8 mouse cellular contexts compared by ENCODE assay signal in the genomic region with DNA sequence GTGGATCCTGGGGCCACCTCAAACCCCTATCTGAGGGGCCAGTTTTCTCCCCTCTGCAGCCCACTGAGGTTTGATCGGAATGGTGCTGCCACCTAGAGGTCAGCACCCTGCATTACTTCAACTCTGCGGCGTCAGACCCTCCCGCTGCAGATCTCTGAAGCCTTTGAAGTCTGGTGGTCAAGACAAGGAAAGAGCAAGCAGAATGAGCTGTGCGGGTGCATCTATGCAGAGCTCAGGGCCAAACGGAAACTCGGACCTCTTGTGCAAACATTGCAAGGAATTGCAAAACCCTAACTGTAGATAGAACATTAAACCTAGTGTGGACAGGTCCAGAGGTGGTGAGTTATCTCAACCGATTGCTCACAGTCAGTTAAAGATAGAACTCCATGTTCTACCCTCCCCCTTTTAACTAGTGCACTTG. TPM values are rescaled to one million over a fixed set of nuclear protein-coding genes. Genes with fewer than 3 reads are reported as not detected.
DNase-seq lines count a peak whose midpoint lies in the region; ATAC-seq lines count a peak whose summit lies in the region.

No protein-coding gene starts in this region.

- H3K36me3 ChIP-seq in forebrain, embryonic 11.5 days (ENCODE audit: control insufficient read depth, insufficient read depth, low read length), result no peaks in the 10 kb centered on the region
- no peaks in the 10 kb centered on the region for H3K36me3 ChIP-seq in forebrain, embryonic 12.5 days (replicated peaks)
- no peaks in the 10 kb centered on the region for H3K36me3 ChIP-seq in intestine, embryonic 15.5 days
- no peaks in the 10 kb centered on the region for H3K36me3 ChIP-seq in lung, embryonic 16.5 days (ENCODE audit: control insufficient read depth, insufficient read depth, low read length)

- H3K4me2 ChIP-seq in forebrain, embryonic 11.5 days (ENCODE audit: low read depth, low read length, severe bottlenecking), result no peak overlapping the region
- no peak overlapping the region for H3K4me2 ChIP-seq in forebrain, embryonic 12.5 days
- no peak overlapping the region for H3K4me2 ChIP-seq in intestine, embryonic 15.5 days (replicated peaks)
- H3K4me2 ChIP-seq in lung, embryonic 16.5 days (ENCODE audit: low read depth, low read length), result no peak overlapping the region

- 11% methylated on average over 8 of the region's 8 CpGs for WGBS in forebrain, embryonic 11.5 days
- whole genome bisulfite sequencing in forebrain, embryonic 12.5 days, result 14% methylated on average over 8 of the region's 8 CpGs
- WGBS in intestine, embryonic 15.5 days, result 10% methylated on average over 8 of the region's 8 CpGs
- WGBS in lung, embryonic 16.5 days, result 3% methylated on average over 8 of the region's 8 CpGs

- DNase-seq in forebrain, embryonic 11.5 days (ENCODE audit: low spot score), result peak; percentile 76
- peak; percentile 39 for DNase-seq in urinary bladder, postnatal 25 days (ENCODE audit: low spot score)
- no peak for DNase-seq in urinary bladder, postnatal 4 days (ENCODE audit: low spot score in 2 of 2)
- DNase-seq in embryo, embryonic 10.5 days (ENCODE audit: low spot score), result peak; percentile 74
- DNase-seq in spleen, postnatal 36 days (ENCODE audit: low spot score in 2 of 2), result peak; percentile 8 to 28

- peaks cover 6% of the 10 kb centered on the region for H3K27me3 ChIP-seq in forebrain, embryonic 11.5 days (ENCODE audit: control insufficient read depth, insufficient read depth, low read length)
- H3K27me3 ChIP-seq in forebrain, embryonic 12.5 days, result peaks cover 24% of the 10 kb centered on the region
- peaks cover 61% of the 10 kb centered on the region for H3K27me3 ChIP-seq in intestine, embryonic 15.5 days (replicated peaks)
- H3K27me3 ChIP-seq in lung, embryonic 16.5 days (ENCODE audit: control insufficient read depth, insufficient read depth, low read depth, low read length), result no peaks in the 10 kb centered on the region

- no peaks in the 10 kb centered on the region for H3K9me3 ChIP-seq in forebrain, embryonic 11.5 days (ENCODE audit: control insufficient read depth, low read length)
- no peaks in the 10 kb centered on the region for H3K9me3 ChIP-seq in forebrain, embryonic 12.5 days
- no peaks in the 10 kb centered on the region for H3K9me3 ChIP-seq in intestine, embryonic 15.5 days
- H3K9me3 ChIP-seq in lung, embryonic 16.5 days (ENCODE audit: control insufficient read depth, low read length), result no peaks in the 10 kb centered on the region; the same call in 1 of the 2 replicates

- H3K9ac ChIP-seq in forebrain, embryonic 11.5 days (ENCODE audit: low read length), result no peak overlapping the region
- no peak overlapping the region for H3K9ac ChIP-seq in forebrain, embryonic 12.5 days
- no peak overlapping the region for H3K9ac ChIP-seq in intestine, embryonic 15.5 days
- H3K9ac ChIP-seq in lung, embryonic 16.5 days (ENCODE audit: low read length), result no peak overlapping the region

- H3K4me3 ChIP-seq in forebrain, embryonic 11.5 days (ENCODE audit: low read depth, low read length), result no peak overlapping the region
- no peak overlapping the region for H3K4me3 ChIP-seq in forebrain, embryonic 12.5 days (replicated peaks)
- H3K4me3 ChIP-seq in intestine, embryonic 15.5 days (replicated peaks), result no peak overlapping the region
- no peak overlapping the region for H3K4me3 ChIP-seq in lung, embryonic 16.5 days (ENCODE audit: low read length)

- no peak overlapping the region for H3K27ac ChIP-seq in forebrain, embryonic 11.5 days (ENCODE audit: low read depth, low read length)
- no peak overlapping the region for H3K27ac ChIP-seq in forebrain, embryonic 12.5 days
- H3K27ac ChIP-seq in intestine, embryonic 15.5 days, result no peak overlapping the region
- H3K27ac ChIP-seq in lung, embryonic 16.5 days (ENCODE audit: low read length), result no peak overlapping the region

- ATAC-seq in forebrain, embryonic 11.5 days (replicated peaks; ENCODE audit: low FRiP score), result no peak
- no peak for ATAC-seq in forebrain, embryonic 12.5 days (ENCODE audit: low FRiP score)
- ATAC-seq in intestine, embryonic 15.5 days, result peak; percentile 51
- ATAC-seq in lung, embryonic 16.5 days (ENCODE audit: low read depth), result peak; percentile 49

- H3K4me1 ChIP-seq in forebrain, embryonic 11.5 days (replicated peaks; ENCODE audit: control insufficient read depth, insufficient read depth, low read length), result no peaks in the 10 kb centered on the region
- no peaks in the 10 kb centered on the region for H3K4me1 ChIP-seq in forebrain, embryonic 12.5 days
- H3K4me1 ChIP-seq in intestine, embryonic 15.5 days (replicated peaks), result no peaks in the 10 kb centered on the region
- peaks cover 34% of the 10 kb centered on the region for H3K4me1 ChIP-seq in lung, embryonic 16.5 days (replicated peaks; ENCODE audit: control insufficient read depth, insufficient read depth, low read length)

RNA-seq across cellular contexts. Expression of a gene that starts 26.8 kb away (rescaled TPM):
- not detected in 2 replicates for polyA plus RNA-seq in forebrain, embryonic 11.5 days (2014; fragmentation: Nextera tagmentation; extraction: Ambion mirVana)
- polyA plus RNA-seq in forebrain, embryonic 12.5 days (2016; fragmentation: Nextera tagmentation; extraction: Ambion mirVana), result not detected in 2 replicates
- polyA plus RNA-seq in intestine, embryonic 15.5 days (2015; fragmentation: Nextera tagmentation; extraction: Ambion mirVana), result not detected in 2 replicates
- not detected in 2 replicates for polyA plus RNA-seq in lung, embryonic 16.5 days (2015; fragmentation: Nextera tagmentation; extraction: Ambion mirVana)

RNA-seq across cellular contexts. Expression of a gene that starts 36.8 kb away (rescaled TPM):
- polyA plus RNA-seq in forebrain, embryonic 11.5 days (2014; fragmentation: Nextera tagmentation; extraction: Ambion mirVana), result 10.4 and 11.9 TPM in 2 replicates
- polyA plus RNA-seq in forebrain, embryonic 12.5 days (2016; fragmentation: Nextera tagmentation; extraction: Ambion mirVana), result 10.1 and 10.3 TPM in 2 replicates
- 33.4 and 45.0 TPM in 2 replicates for polyA plus RNA-seq in intestine, embryonic 15.5 days (2015; fragmentation: Nextera tagmentation; extraction: Ambion mirVana)
- polyA plus RNA-seq in lung, embryonic 16.5 days (2015; fragmentation: Nextera tagmentation; extraction: Ambion mirVana), result 129 and 160 TPM in 2 replicates

RNA-seq across cellular contexts. Expression of a gene that starts 37.3 kb away (rescaled TPM):
- polyA plus RNA-seq in forebrain, embryonic 11.5 days (2014; fragmentation: Nextera tagmentation; extraction: Ambion mirVana), result 2.7 and 4.2 TPM in 2 replicates
- 1.7 and 2.8 TPM in 2 replicates for polyA plus RNA-seq in forebrain, embryonic 12.5 days (2016; fragmentation: Nextera tagmentation; extraction: Ambion mirVana)
- polyA plus RNA-seq in intestine, embryonic 15.5 days (2015; fragmentation: Nextera tagmentation; extraction: Ambion mirVana), result 2.6 and 3.1 TPM in 2 replicates
- polyA plus RNA-seq in lung, embryonic 16.5 days (2015; fragmentation: Nextera tagmentation; extraction: Ambion mirVana), result 5.0 and 5.5 TPM in 2 replicates

RNA-seq across cellular contexts. Expression of a gene that starts 43.4 kb away (rescaled TPM):
- 1.7 and 2.2 TPM in 2 replicates for polyA plus RNA-seq in forebrain, embryonic 11.5 days (2014; fragmentation: Nextera tagmentation; extraction: Ambion mirVana)
- 0.90 and 0.91 TPM in 2 replicates for polyA plus RNA-seq in forebrain, embryonic 12.5 days (2016; fragmentation: Nextera tagmentation; extraction: Ambion mirVana)
- 1.4 and 2.0 TPM in 2 replicates for polyA plus RNA-seq in intestine, embryonic 15.5 days (2015; fragmentation: Nextera tagmentation; extraction: Ambion mirVana)
- 3.0 and 6.5 TPM in 2 replicates for polyA plus RNA-seq in lung, embryonic 16.5 days (2015; fragmentation: Nextera tagmentation; extraction: Ambion mirVana)

RNA-seq across cellular contexts. Expression of a gene that starts 59.4 kb away (rescaled TPM):
- 67.9 and 76.7 TPM in 2 replicates for polyA plus RNA-seq in forebrain, embryonic 11.5 days (2014; fragmentation: Nextera tagmentation; extraction: Ambion mirVana)
- 67.3 and 79.6 TPM in 2 replicates for polyA plus RNA-seq in forebrain, embryonic 12.5 days (2016; fragmentation: Nextera tagmentation; extraction: Ambion mirVana)
- 28.7 and 31.0 TPM in 2 replicates for polyA plus RNA-seq in intestine, embryonic 15.5 days (2015; fragmentation: Nextera tagmentation; extraction: Ambion mirVana)
- polyA plus RNA-seq in lung, embryonic 16.5 days (2015; fragmentation: Nextera tagmentation; extraction: Ambion mirVana), result 32.1 and 37.0 TPM in 2 replicates

Comparison
In these comparisons a context has a peak if more than half of its experiments do, and no peak if none do; other contexts are left out.
1. DNase-seq: peak in forebrain, embryonic 11.5 days (single experiment), urinary bladder, postnatal 25 days (single experiment), embryo, embryonic 10.5 days (single experiment) and spleen, postnatal 36 days (2 of 2); none in urinary bladder, postnatal 4 days (0 of 2).
2. ATAC-seq: peak in intestine, embryonic 15.5 days (single experiment) and lung, embryonic 16.5 days (single experiment); none in forebrain, embryonic 11.5 days (single experiment) and forebrain, embryonic 12.5 days (single experiment).